8 mouse cellular contexts compared by ENCODE assay signal in genomic region chr9:15493235-15493924, GRCm38 (mm10). TPM values are rescaled to one million over a fixed set of nuclear protein-coding genes. Genes with fewer than 3 reads are reported as not detected.
DNase-seq lines count a peak whose midpoint lies in the region; ATAC-seq lines count a peak whose summit lies in the region.

Smco4 (plus strand) TSS chr9:15493432.

- no peaks in the 10 kb centered on the region for H3K36me3 ChIP-seq in hindbrain, embryonic 15.5 days

- peaks cover 18% of the 10 kb centered on the region for H3K4me1 ChIP-seq in hindbrain, embryonic 15.5 days (replicated peaks)

- peak within 1 kb of the TSS; percentile 67 for H3K9ac ChIP-seq in hindbrain, embryonic 15.5 days

- H3K27ac ChIP-seq in hindbrain, embryonic 15.5 days (replicated peaks), result peak within 1 kb of the TSS; percentile 71

- peak; percentile 61 to 76 for DNase-seq in cerebellum, postnatal 14 days
- peak; percentile 36 to 55 for DNase-seq in gastrocnemius, adult 8-10 months (ENCODE audit: low spot score in 2 of 2)
- peak; percentile 26 to 63 for DNase-seq in left cerebral cortex, postnatal 25 days (ENCODE audit: low spot score in 2 of 2)
- peak; percentile 65 for DNase-seq in right cerebral cortex, postnatal 4 days
- DNase-seq in yolk sac, embryonic 10.5 days (ENCODE audit: low spot score), result peak; percentile 71

- H3K4me2 ChIP-seq in hindbrain, embryonic 15.5 days, result peak within 1 kb of the TSS; percentile 97

- peak within 1 kb of the TSS; percentile 80 for H3K4me3 ChIP-seq in hindbrain, embryonic 15.5 days

- ATAC-seq in activated CD4-positive, CD25-positive, alpha-beta regulatory T cell, adult 4 months, result peak; percentile 86
- ATAC-seq in hindbrain, embryonic 15.5 days (ENCODE audit: low FRiP score, low read depth), result peak; percentile 90
- ATAC-seq in megakaryocyte progenitor cell, adult 5-6 weeks (replicated peaks; ENCODE audit: poor library complexity), result peak; percentile 85

- no peaks in the 10 kb centered on the region for H3K9me3 ChIP-seq in hindbrain, embryonic 15.5 days

- WGBS in hindbrain, embryonic 15.5 days, result under 1% methylated on average over 69 of the region's 101 CpGs

- no peaks in the 10 kb centered on the region for H3K27me3 ChIP-seq in hindbrain, embryonic 15.5 days

- intact Hi-C loops in left cerebral cortex, postnatal 25 days (cut with DNase I), result loop anchor here (1.0 to 10.0 kb wide), 4 partner anchors 119 to 381 kb away; partner anchors contain the start of gene Mtnr1b

RNA-seq across cellular contexts. Expression of gene Smco4, which starts in this region (rescaled TPM):
- polyA plus RNA-seq in activated CD4-positive, CD25-positive, alpha-beta regulatory T cell, adult 4 months (2017; shearing (Covaris generic)), result 10 to 100 TPM; 26.7 to 55.5 TPM
- 10 to 100 TPM in 2 of 4 experiments, 1 to 10 TPM in 2; 8.4 to 11.1 (median 9.9) TPM for total RNA-seq in gastrocnemius, adult 8-10 months (2022)
- polyA plus RNA-seq in hindbrain, embryonic 15.5 days (2015; fragmentation: Nextera tagmentation; extraction: Ambion mirVana), result 1.0 and 1.1 TPM in 2 replicates
- total RNA-seq in left cerebral cortex, postnatal 25 days (2021), result 1 to 10 TPM; 3.3 to 4.1 TPM
- 18.1 and 20.4 TPM in 2 replicates for total RNA-seq in megakaryocyte progenitor cell, adult 5-6 weeks (2015)
- total RNA-seq in megakaryocyte progenitor cell, adult 5-6 weeks (2017), result 5.0 and 8.0 TPM in 2 replicates

Comparison
In these comparisons a context has a peak if more than half of its experiments do, and no peak if none do; other contexts are left out.
1. Peak in every context shown above with its lines: DNase-seq, ATAC-seq, H3K4me3 ChIP-seq and H3K27ac ChIP-seq.
2. RNA of gene Smco4 (polyA plus RNA-seq): 26.7 to 55.5 TPM in activated CD4-positive, CD25-positive, alpha-beta regulatory T cell, adult 4 months; 1.0 to 1.1 TPM in hindbrain, embryonic 15.5 days; every median in the first group is over 10 times any median in the second.